Mouse (Mus musculus) MEL (cell line): ENCODE results near the gene Tmem255a.

ENCODE experiments used
- CHD2 ChIP-seq: IDR thresholded peaks from 2 replicates; pipeline ENCODE4 v1.6.1; 2011; ENCODE audit warnings: low read length, improper control_type of control experiment
- CTCF ChIP-seq, 3 experiments: IDR thresholded peaks in 2 of 3; conservative IDR thresholded peaks in 1 of 3; 2 replicates each; pipeline ENCODE4 v1.5.1; 2011 to 2012; ENCODE audit warnings: low read length in 3 of 3, low read depth in 2 of 3, mild to moderate bottlenecking in 2 of 3, improper control_type of control experiment in 1 of 3, inconsistent platforms in 1 of 3, mixed read lengths in 1 of 3, moderate library complexity in 1 of 3; ENCODE audit not compliant: control insufficient read depth in 1 of 3, insufficient read depth in 1 of 3, poor library complexity in 1 of 3, severe bottlenecking in 1 of 3
- ELF1 ChIP-seq: IDR thresholded peaks from 2 replicates; pipeline ENCODE4 v1.6.1; 2014; ENCODE audit warnings: low read depth, mild to moderate bottlenecking, inconsistent platforms, low read length, improper control_type of control experiment, moderate library complexity
- KAT2A ChIP-seq: conservative IDR thresholded peaks from 2 replicates; pipeline ENCODE4 v1.6.1; 2012; ENCODE audit warnings: low read depth, low read length, improper control_type of control experiment, inconsistent platforms
- MAFK ChIP-seq: IDR thresholded peaks from 2 replicates; pipeline ENCODE4 v1.6.1; 2011; ENCODE audit warnings: low read depth, mild to moderate bottlenecking, low read length, improper control_type of control experiment, borderline replicate concordance
- MYC ChIP-seq: IDR thresholded peaks from 2 replicates; pipeline ENCODE4 v1.6.1; 2011; ENCODE audit warnings: low read depth, mild to moderate bottlenecking, low read length, improper control_type of control experiment, moderate library complexity
- SMC3 ChIP-seq: IDR thresholded peaks from 2 replicates; pipeline ENCODE4 v1.6.1; 2011; ENCODE audit warnings: low read depth, low read length, improper control_type of control experiment
- ZKSCAN1 ChIP-seq: IDR thresholded peaks from 2 replicates; pipeline ENCODE4 v1.6.1; 2012; ENCODE audit warnings: low read depth, mild to moderate bottlenecking, inconsistent platforms, low read length, improper control_type of control experiment, moderate library complexity

GRCm38 (mm10) chrX:38180656-38181607 lies 71.3 kb downstream of the Tmem255a start:
- TF ChIP-seq ZKSCAN1 (no peak), CTCF (IDR thresholded peaks at IDR 0.05 in 2 of 3, conservative IDR thresholded peaks at IDR 0.05 in 1 of 3; ENCODE audit: control insufficient read depth in 1 of 3, insufficient read depth in 1 of 3, low read depth in 2 of 3, low read length in 3 of 3, poor library complexity in 1 of 3, severe bottlenecking in 1 of 3) (no peak), SMC3 (no peak), KAT2A (no peak), MYC (no peak), MAFK (no peak), CHD2 (no peak), ELF1 (no peak)
